Comparison of ENCODE assay signal across 14 mouse cellular contexts in the genomic region with DNA sequence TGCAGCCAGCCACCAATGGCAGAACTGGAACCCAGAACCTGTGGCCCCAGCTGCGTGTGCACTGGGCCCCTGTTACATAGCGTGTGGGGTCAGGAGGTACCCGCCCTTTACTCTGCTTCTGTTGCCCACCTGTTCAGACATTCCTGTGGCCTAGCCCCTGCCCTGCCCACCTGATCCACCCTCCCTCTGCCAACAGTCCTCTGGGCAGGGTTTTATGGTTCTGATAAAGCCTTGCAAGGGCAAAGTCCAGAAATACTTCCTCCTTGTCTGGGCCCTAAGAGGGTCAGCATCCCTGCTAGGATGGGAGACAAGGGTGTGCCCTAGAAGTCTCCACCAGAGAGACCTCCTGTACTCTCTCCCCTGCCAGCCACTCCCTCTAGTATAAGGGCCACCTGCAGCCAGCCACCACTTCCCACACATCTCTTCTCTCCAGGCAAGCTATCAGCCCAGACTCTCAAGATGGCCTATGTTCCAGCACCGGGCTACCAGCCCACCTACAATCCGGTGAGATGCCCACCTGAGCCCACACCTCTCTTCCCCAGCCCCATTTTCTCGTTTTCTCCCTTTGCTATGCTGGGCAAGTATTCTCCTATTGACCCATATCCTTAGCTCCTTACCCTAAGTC. TPM values are rescaled to one million over a fixed set of nuclear protein-coding genes. Genes with fewer than 3 reads are reported as not detected.
DNase-seq lines count a peak whose midpoint lies in the region; ATAC-seq and TF ChIP-seq lines count a peak whose summit lies in the region.
"Had no signal": no experiment of that assay in that cellular context is flagged by ENCODE, and none has a peak within 500 bp of the region (broad histone marks: within the 10 kb centered on the region; RNA-seq: fewer than 3 reads in every experiment).

Lgals4 (plus strand) TSS at position 132 of the 625 bp plus-strand sequence.

- TF ChIP-seq POLR2A in kidney, adult 2 months (IDR thresholded peaks at IDR 0.05; ENCODE audit: low read depth, low read length): no peak

- WGBS in kidney, adult 2 months: 87% methylated on average over 6 of the region's 6 CpGs

- no peak for TF ChIP-seq CTCF in kidney, adult 2 months (conservative IDR thresholded peaks at IDR 0.05; ENCODE audit: insufficient read depth, insufficient read length, low read depth, low read length)

- peaks cover 6% of the 10 kb centered on the region for H3K36me3 ChIP-seq in kidney, adult 2 months (ENCODE audit: control insufficient read depth, insufficient read depth, low read length)

- no peak for DNase-seq in kidney, adult 2 months
- no peak for DNase-seq in kidney, postnatal 4 days
- DNase-seq in thymus, postnatal 0 days (ENCODE audit: low spot score): no peak
- DNase-seq in thymus, adult 18-20 months: no peak
- DNase-seq in layer of hippocampus, adult 9-10 months (ENCODE audit: low spot score): no peak
- no peak for DNase-seq in layer of hippocampus, postnatal 36 days
- no peak for DNase-seq in B cell, adult 2 months
- DNase-seq: gastrocnemius, postnatal 25 days; kidney, adult 8-10 months; lung, adult 18-20 months had no signal

- peaks cover 9% of the 10 kb centered on the region for H3K4me1 ChIP-seq in kidney, adult 2 months (ENCODE audit: control insufficient read depth, insufficient read depth, low read length)
- H3K4me1 ChIP-seq: midbrain, embryonic 13.5 days had no signal

- H3K27ac ChIP-seq in kidney, adult 2 months (ENCODE audit: insufficient read depth, low read depth, low read length): no peak within 1 kb of the TSS
- H3K27ac ChIP-seq: left cerebral cortex, adult 2 months; midbrain, embryonic 13.5 days had no signal

- no peak within 1 kb of the TSS for H3K4me3 ChIP-seq in kidney, adult 2 months (ENCODE audit: insufficient read depth, low read depth, low read length)
- H3K4me3 ChIP-seq: left cerebral cortex, adult 2 months; midbrain, embryonic 13.5 days had no signal

- ATAC-seq in hematopoietic stem cell, adult 5-6 weeks (replicated peaks in 1 of 2; ENCODE audit: insufficient read depth in 1 of 2, low FRiP score in 2 of 2, low TSS enrichment in 1 of 2, low read depth in 1 of 2, poor library complexity in 2 of 2, severe bottlenecking in 2 of 2): no peak
- ATAC-seq: midbrain, embryonic 13.5 days had no signal

- H3K27me3 ChIP-seq in kidney, adult 2 months (replicated peaks; ENCODE audit: control insufficient read depth, insufficient read depth, low read length): no peaks in the 10 kb centered on the region
- H3K27me3 ChIP-seq: CH12.LX; midbrain, embryonic 13.5 days had no signal

RNA-seq across cellular contexts. Expression of gene Lgals4, which starts in this region (rescaled TPM):
- polyA plus RNA-seq in kidney, adult 2 months (2012; rRNA removed): 22.8 and 25.0 TPM in 2 replicates
- 10.1 and 12.0 TPM in 2 replicates for polyA plus RNA-seq in thymus, postnatal 0 days (2015; fragmentation: Nextera tagmentation; extraction: Ambion mirVana)
- 16.7 and 16.8 TPM in 2 replicates for total RNA-seq in hematopoietic stem cell, adult 5-6 weeks (2017)
- total RNA-seq in layer of hippocampus, postnatal 36 days (2021): 1 to 10 TPM; 3.6 to 6.1 TPM
